Mouse (Mus musculus) 3T3-L1 (cell line): ENCODE measurements around the gene Rhox2f.
"Not testable (repeated sequence)": the region's sequence is repeated elsewhere in the genome, so short reads cannot be mapped to it uniquely, and the experiment has no call there.

Source experiments
- DNase-seq: peaks from one replicate; pipeline ENCODE4 v3.0.0-alpha.2; 2015; ENCODE audit warnings: low read depth, low spot score

Gene Rhox2f

GRCm38 (mm10) chrX:37571105-37571504, at the start of gene Rhox2f:
Gene Rhox2f, plus strand, starts transcription at chrX:37571405.
- DNase-seq: not testable (repeated sequence)

- not testable (repeated sequence) for DNase-seq
Measured at GRCm38 (mm10) chrX:37530152-37530551, 41.1 kb upstream of the Rhox2f start, which contains the start of gene Rhox2e. Gene Rhox2e, plus strand, starts transcription at chrX:37530452.

- DNase-seq: not testable (repeated sequence)
Measured at GRCm38 (mm10) chrX:37541719-37542118, 29.5 kb upstream of the Rhox2f start, which contains the start of gene Rhox3e. Gene Rhox3e, plus strand, starts transcription at chrX:37542019.

GRCm38 (mm10) chrX:37557112-37557511, 14.1 kb upstream of the Rhox2f start, which contains the start of gene Rhox4e:
Gene Rhox4e, plus strand, starts transcription at chrX:37557412.
- not testable (repeated sequence) for DNase-seq

GRCm38 (mm10) chrX:37572638-37573037, 1.4 kb downstream of the Rhox2f start:
- DNase-seq: peak; percentile 84

GRCm38 (mm10) chrX:37580692-37581091, 9.5 kb downstream of the Rhox2f start, which contains the start of gene Rhox3f:
Gene Rhox3f, plus strand, starts transcription at chrX:37580992.
- DNase-seq: not testable (repeated sequence)

GRCm38 (mm10) chrX:37607604-37608003, 36.4 kb downstream of the Rhox2f start, which contains the start of gene Rhox4f:
Gene Rhox4f, minus strand, starts transcription at chrX:37607704.
- DNase-seq: not testable (repeated sequence)
